Comparison of ENCODE assay signal across 8 mouse cellular contexts in genomic region chr9:31559506-31560225, GRCm38 (mm10).
DNase-seq lines count a peak whose midpoint lies in the region; ATAC-seq and TF ChIP-seq lines count a peak whose summit lies in the region.

No protein-coding gene starts in this region.

- peak; percentile 43 for TF ChIP-seq CTCF in ES-Bruce4 (IDR thresholded peaks at IDR 0.05; ENCODE audit: low read depth, low read length)

- ATAC-seq in forebrain, embryonic 13.5 days = peak; percentile 90
- no peak for ATAC-seq in liver, embryonic 15.5 days (ENCODE audit: insufficient read depth)
- ATAC-seq in neural tube, embryonic 13.5 days (ENCODE audit: low read depth) = peak; percentile 90

- WGBS in forebrain, embryonic 13.5 days = 32% methylated on average over 18 of the region's 18 CpGs
- 33% methylated on average over 18 of the region's 18 CpGs for WGBS in liver, embryonic 15.5 days (ENCODE audit: insufficient replicate concordance)
- WGBS in neural tube, embryonic 13.5 days = 36% methylated on average over 18 of the region's 18 CpGs

- intact Hi-C loops in heart, postnatal 10 days (cut with DNase I) = loop anchor here (1.0 to 5.0 kb wide), 3 partner anchors 353 to 599 kb away; partner anchors contain the start of gene Barx2

- no peaks in the 10 kb centered on the region for H3K9me3 ChIP-seq in ES-Bruce4 (replicated peaks; ENCODE audit: control insufficient read depth, insufficient read depth, low read length, poor library complexity, severe bottlenecking)
- no peaks in the 10 kb centered on the region for H3K9me3 ChIP-seq in forebrain, embryonic 13.5 days (replicated peaks)
- no peaks in the 10 kb centered on the region for H3K9me3 ChIP-seq in liver, embryonic 15.5 days (replicated peaks)
- H3K9me3 ChIP-seq in neural tube, embryonic 13.5 days = no peaks in the 10 kb centered on the region

- H3K27ac ChIP-seq in ES-Bruce4 (ENCODE audit: insufficient read depth, low read length) = no peak overlapping the region
- H3K27ac ChIP-seq in forebrain, embryonic 13.5 days = no peak overlapping the region
- no peak overlapping the region for H3K27ac ChIP-seq in liver, embryonic 15.5 days (replicated peaks)
- no peak overlapping the region for H3K27ac ChIP-seq in neural tube, embryonic 13.5 days (replicated peaks)

- no peaks in the 10 kb centered on the region for H3K36me3 ChIP-seq in ES-Bruce4 (ENCODE audit: control insufficient read depth, insufficient read depth, low read length, poor library complexity, severe bottlenecking)
- H3K36me3 ChIP-seq in forebrain, embryonic 13.5 days (ENCODE audit: poor library complexity, severe bottlenecking) = no peaks in the 10 kb centered on the region
- no peaks in the 10 kb centered on the region for H3K36me3 ChIP-seq in liver, embryonic 15.5 days (replicated peaks)
- no peaks in the 10 kb centered on the region for H3K36me3 ChIP-seq in neural tube, embryonic 13.5 days

- peaks cover 2% of the 10 kb centered on the region for H3K4me1 ChIP-seq in ES-Bruce4 (ENCODE audit: control insufficient read depth, insufficient read depth, low read length)
- H3K4me1 ChIP-seq in forebrain, embryonic 13.5 days = 0 out of 2 replicates have a peak, but pooled peaks cover 5% of the 10 kb centered on the region
- no peaks in the 10 kb centered on the region for H3K4me1 ChIP-seq in liver, embryonic 15.5 days (replicated peaks)
- H3K4me1 ChIP-seq in neural tube, embryonic 13.5 days (replicated peaks) = peaks cover 7% of the 10 kb centered on the region; the same call in 1 of the 2 replicates

- peak; percentile 22 for DNase-seq in c-Kit-positive CD71-positive TER-119-negative erythroid progenitor cells, embryonic 14.5 days (ENCODE audit: low read depth)
- peak; percentile 79 to 85 for DNase-seq in heart, postnatal 10 days
- DNase-seq in kidney, postnatal 4 days = peak; percentile 78 to 83
- DNase-seq in testis, postnatal 14 days (ENCODE audit: low spot score) = peak; percentile 65

- TF ChIP-seq POLR2A in ES-Bruce4 (IDR thresholded peaks at IDR 0.05; ENCODE audit: insufficient read depth, low read length) = no peak

- peak overlapping the region; percentile 59 for H3K4me2 ChIP-seq in forebrain, embryonic 13.5 days
- H3K4me2 ChIP-seq in liver, embryonic 15.5 days = peak overlapping the region; percentile 29; the same call in 1 of the 2 replicates
- H3K4me2 ChIP-seq in neural tube, embryonic 13.5 days = peak overlapping the region; percentile 59

- no peak overlapping the region for H3K9ac ChIP-seq in ES-Bruce4 (ENCODE audit: low read depth, poor library complexity, severe bottlenecking)
- peak overlapping the region; percentile 58 for H3K9ac ChIP-seq in forebrain, embryonic 13.5 days
- no peak overlapping the region for H3K9ac ChIP-seq in liver, embryonic 15.5 days
- H3K9ac ChIP-seq in neural tube, embryonic 13.5 days = peak overlapping the region; percentile 52; the same call in 1 of the 2 replicates

- peaks cover 1% of the 10 kb centered on the region; the same call in 1 of the 2 replicates for H3K27me3 ChIP-seq in ES-Bruce4 (ENCODE audit: control insufficient read depth, insufficient read depth, low read length, poor library complexity, severe bottlenecking)
- no peaks in the 10 kb centered on the region for H3K27me3 ChIP-seq in forebrain, embryonic 13.5 days
- H3K27me3 ChIP-seq in liver, embryonic 15.5 days = no peaks in the 10 kb centered on the region
- H3K27me3 ChIP-seq in neural tube, embryonic 13.5 days = peaks cover 9% of the 10 kb centered on the region; the same call in 1 of the 2 replicates

- no peak for TF ChIP-seq EP300 in ES-Bruce4 (IDR thresholded peaks at IDR 0.05; ENCODE audit: insufficient read depth, low read depth, low read length)

- H3K4me3 ChIP-seq in ES-Bruce4 (ENCODE audit: low read depth, low read length) = peak overlapping the region; percentile 39
- peak overlapping the region; percentile 28 for H3K4me3 ChIP-seq in forebrain, embryonic 13.5 days
- no peak overlapping the region for H3K4me3 ChIP-seq in liver, embryonic 15.5 days (replicated peaks)
- H3K4me3 ChIP-seq in neural tube, embryonic 13.5 days = peak overlapping the region; percentile 31

Comparison
In these comparisons a context has a peak if more than half of its experiments do, and no peak if none do; other contexts are left out.
1. H3K9ac ChIP-seq: peak in forebrain, embryonic 13.5 days (single experiment) and neural tube, embryonic 13.5 days (single experiment); none in ES-Bruce4 (single experiment) and liver, embryonic 15.5 days (single experiment).
2. DNase-seq: peak in every context shown above with its lines; median percentile 82 in heart, postnatal 10 days; 80 in kidney, postnatal 4 days; 65 in testis, postnatal 14 days; 22 in c-Kit-positive CD71-positive TER-119-negative erythroid progenitor cells, embryonic 14.5 days.
3. Peak in every context shown above with its lines, with median percentiles within 50 percentile points of each other: H3K4me2 ChIP-seq.